Mouse (Mus musculus) testis, adult 2 months (tissue): ENCODE measurements around the gene Ssu2. TPM values are rescaled to one million over a fixed set of nuclear protein-coding genes. Genes with fewer than 3 reads are reported as not detected.

Experiments
- H3K27ac ChIP-seq: fragments of 200-500 bp; 2 replicates; pipeline ENCODE4 v1.5.1; 2012; ENCODE audit warnings: low read depth, low read length; ENCODE audit not compliant: control insufficient read depth, insufficient read depth
- H3K27me3 ChIP-seq: fragments of 200-500 bp; 2 replicates; pipeline ENCODE4 v1.6.1; 2012; ENCODE audit warnings: mild to moderate bottlenecking, low read length, moderate library complexity; ENCODE audit not compliant: control insufficient read depth, insufficient read depth
- H3K36me3 ChIP-seq: fragments of 200-500 bp; 2 replicates; pipeline ENCODE4 v1.6.1; 2012; ENCODE audit warnings: mild to moderate bottlenecking, low read length; ENCODE audit not compliant: control insufficient read depth, insufficient read depth
- H3K4me1 ChIP-seq: fragments of 200-500 bp; 2 replicates; pipeline ENCODE4 v1.6.1; 2012; ENCODE audit warnings: low read length; ENCODE audit not compliant: control insufficient read depth, insufficient read depth
- H3K4me3 ChIP-seq: fragments of 200-500 bp; 2 replicates; pipeline ENCODE4 v1.5.1; 2012; ENCODE audit warnings: low read depth, mild to moderate bottlenecking, low read length, moderate library complexity, mixed read lengths; ENCODE audit not compliant: control insufficient read depth
- CTCF ChIP-seq: fragments of 200-500 bp; IDR thresholded peaks from 2 replicates; pipeline ENCODE4 v1.5.1; 2012; ENCODE audit warnings: low read depth, mild to moderate bottlenecking, inconsistent platforms, low read length, moderate library complexity; ENCODE audit not compliant: control insufficient read depth, insufficient read depth, insufficient replicate concordance
- POLR2A ChIP-seq: fragments of 200-500 bp; IDR thresholded peaks from 2 replicates; pipeline ENCODE4 v1.6.1; 2012; ENCODE audit warnings: low read depth, mild to moderate bottlenecking, inconsistent platforms, low read length, moderate library complexity; ENCODE audit not compliant: control insufficient read depth
- polyA plus RNA-seq: library from polyadenylated mRNA; depleted of rRNA; stranded (reverse); fragments of >200 nt; gene quantifications from 2 replicates; pipeline ENCODE4 v1.2.3, GENCODE M21; 2012; rRNA removed

Gene Ssu2
- polyA plus RNA-seq, 1 experiment, result 3.3 TPM

GRCm38 (mm10) chr6:112320679-112321078 lies 67.1 kb downstream of the Ssu2 start:
- Histone ChIP-seq H3K27ac (no peak overlapping the region), H3K4me1 (no peaks in the 10 kb centered on the region), H3K4me3 (no peak overlapping the region), H3K36me3 (no peaks in the 10 kb centered on the region), H3K27me3 (no peaks in the 10 kb centered on the region)
- TF ChIP-seq CTCF, result no peak
- no peak for TF ChIP-seq POLR2A

DNA sequence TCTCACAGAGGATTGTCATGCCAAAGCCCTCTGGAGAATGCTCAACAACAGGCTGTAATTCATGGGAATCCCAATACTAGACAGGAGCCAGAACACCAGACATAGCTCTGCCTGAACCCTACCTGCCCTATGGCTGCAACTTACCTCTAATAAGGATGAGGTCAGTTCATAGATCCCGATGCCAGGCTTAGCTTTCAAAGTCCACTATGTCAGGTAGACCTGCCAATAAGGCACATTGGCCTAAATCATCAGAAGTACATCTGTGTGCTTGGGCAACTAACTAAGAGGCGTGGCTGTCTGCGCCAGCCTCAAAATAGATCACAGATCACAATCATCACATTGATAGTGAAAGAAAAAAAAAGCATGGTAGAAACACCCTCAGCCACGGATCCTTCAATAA lies 68.4 kb downstream of the Ssu2 start:
- H3K4me3 ChIP-seq, result no peak overlapping the region
- H3K4me1 ChIP-seq, result no peaks in the 10 kb centered on the region
- H3K36me3 ChIP-seq, result no peaks in the 10 kb centered on the region
- no peak overlapping the region for H3K27ac ChIP-seq
- TF ChIP-seq CTCF (no peak), POLR2A (no peak)
- no peaks in the 10 kb centered on the region for H3K27me3 ChIP-seq

GRCm38 (mm10) chr6:112311385-112311784 lies 76.4 kb downstream of the Ssu2 start:
- no peak overlapping the region for H3K4me3 ChIP-seq
- H3K4me1 ChIP-seq, result no peaks in the 10 kb centered on the region
- no peaks in the 10 kb centered on the region for H3K36me3 ChIP-seq
- no peaks in the 10 kb centered on the region for H3K27me3 ChIP-seq
- no peak overlapping the region for H3K27ac ChIP-seq
- TF ChIP-seq CTCF, result no peak
- no peak for TF ChIP-seq POLR2A

- Histone ChIP-seq H3K36me3 (no peaks in the 10 kb centered on the region), H3K4me3 (no peak overlapping the region), H3K27ac (no peak overlapping the region), H3K4me1 (no peaks in the 10 kb centered on the region), H3K27me3 (no peaks in the 10 kb centered on the region)
- TF ChIP-seq POLR2A (no peak), CTCF (no peak)
Observed at GRCm38 (mm10) chr6:112309330-112309938, 78.4 kb downstream of the Ssu2 start.

Other genes with a start within 250 kb of the Ssu2 start
- gene Lmcd1, start 114.3 kb downstream of the Ssu2 start, polyA plus RNA-seq, result 1.2 and 1.4 TPM in 2 replicates
- gene Cav3, start 71.5 kb upstream of the Ssu2 start, polyA plus RNA-seq, result 0.14 and 0.17 TPM in 2 replicates
- 2.5 and 2.6 TPM in 2 replicates for gene Oxtr, start 101.9 kb upstream of the Ssu2 start, polyA plus RNA-seq